Mouse (Mus musculus): Measurements from ENCODE around the gene Rimbp3. TPM values are rescaled to one million over a fixed set of nuclear protein-coding genes. Genes with fewer than 3 reads are reported as not detected.

The Rimbp3 gene
- total and polyA plus RNA-seq, 2 experiments from 2014 or later: 0.11 to 0.61 TPM

GRCm38 (mm10) chr16:17193823-17194222, 14.6 kb upstream of the Rimbp3 start:
- Histone ChIP-seq H3K9ac (replicated peaks; ENCODE audit: low read depth, low read length) (no peak overlapping the region), H3K4me3 (ENCODE audit: low read depth, low read length) (no peak overlapping the region), H3K4me1 (ENCODE audit: control insufficient read depth, insufficient read depth) (no peaks in the 10 kb centered on the region), H3K4me2 (ENCODE audit: low read depth, low read length) (no peak overlapping the region), H3K27me3 (ENCODE audit: control insufficient read depth, insufficient read depth, low read length) (no peaks in the 10 kb centered on the region), H3K36me3 (replicated peaks; ENCODE audit: control insufficient read depth, insufficient read depth, low read length) (no peaks in the 10 kb centered on the region; the same call in 1 of the 2 replicates), H3K9me3 (replicated peaks; ENCODE audit: control insufficient read depth, low read length) (no peaks in the 10 kb centered on the region), H3K27ac (ENCODE audit: low read depth) (no peak overlapping the region)
- ATAC-seq (ENCODE audit: insufficient read depth, low read depth) (no peak), DNase-seq (ENCODE audit: low spot score) (no peak)
- TF ChIP-seq EP300 (IDR thresholded peaks at IDR 0.05; ENCODE audit: low read depth) (no peak), CTCF (IDR thresholded peaks at IDR 0.05; ENCODE audit: low read depth) (no peak)
- 95% methylated on average over 4 of the region's 4 CpGs for WGBS

GRCm38 (mm10) chr16:17200121-17200952, 8.1 kb upstream of the Rimbp3 start:
- H3K4me3 ChIP-seq (ENCODE audit: low read depth, low read length): peak overlapping the region; percentile 88
- H3K4me1 ChIP-seq (ENCODE audit: control insufficient read depth, insufficient read depth): peaks cover 13% of the 10 kb centered on the region
- no peak for TF ChIP-seq EP300 (IDR thresholded peaks at IDR 0.05; ENCODE audit: low read depth)
- TF ChIP-seq CTCF (IDR thresholded peaks at IDR 0.05; ENCODE audit: low read depth): no peak
- no peaks in the 10 kb centered on the region for H3K9me3 ChIP-seq (replicated peaks; ENCODE audit: control insufficient read depth, low read length)
- peak overlapping the region; percentile 79 for H3K27ac ChIP-seq (ENCODE audit: low read depth)
- DNase-seq (ENCODE audit: low spot score): no peak
- 3% methylated on average over 24 of the region's 24 CpGs for WGBS
- H3K27me3 ChIP-seq (ENCODE audit: control insufficient read depth, insufficient read depth, low read length): no peaks in the 10 kb centered on the region
- peak; percentile 9; the same call in 1 of the 2 replicates for ATAC-seq (ENCODE audit: insufficient read depth, low read depth)
- peak overlapping the region; percentile 73 for H3K4me2 ChIP-seq (ENCODE audit: low read depth, low read length)
- 0 out of 2 replicates have a peak, but pooled peaks cover 6% of the 10 kb centered on the region for H3K36me3 ChIP-seq (replicated peaks; ENCODE audit: control insufficient read depth, insufficient read depth, low read length)
- peak overlapping the region; percentile 95 for H3K9ac ChIP-seq (replicated peaks; ENCODE audit: low read depth, low read length)

DNA sequence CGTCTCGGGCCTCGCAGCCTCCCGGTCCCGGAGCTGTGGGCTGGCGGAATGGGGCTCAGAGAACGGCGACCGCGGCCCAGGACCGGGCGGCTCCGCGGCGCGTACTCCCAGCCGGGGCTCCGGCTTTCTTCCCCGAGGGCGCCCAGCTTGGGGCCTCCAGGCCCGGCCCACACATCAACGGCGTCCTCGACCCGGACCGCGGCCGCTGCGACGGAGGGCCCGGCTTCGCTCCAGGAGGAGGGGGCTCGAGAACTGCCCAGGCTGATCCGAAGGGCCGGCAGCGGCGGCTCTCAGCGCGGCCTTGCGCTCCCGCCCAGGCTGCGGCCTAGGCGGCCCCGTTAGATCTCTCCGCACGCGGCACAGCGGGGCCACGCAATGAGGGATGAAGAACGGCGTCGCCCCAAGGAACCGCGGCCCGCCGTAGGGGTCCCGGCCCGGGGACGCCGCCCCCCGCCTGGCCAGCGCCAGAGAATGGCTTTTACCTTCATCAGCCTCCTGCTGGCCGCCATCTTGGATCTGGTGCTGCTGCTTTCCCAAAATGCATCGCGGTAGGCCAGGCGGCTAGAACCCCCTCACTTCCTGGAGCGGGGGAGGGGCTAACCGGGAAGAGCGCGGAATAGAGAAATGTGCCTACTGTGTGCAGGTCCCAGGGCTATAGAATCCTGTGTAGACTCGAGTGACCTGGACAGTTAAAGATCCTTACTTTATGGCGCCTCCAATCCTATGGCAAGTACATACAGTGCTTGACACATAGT, 7.3 kb upstream of the Rimbp3 start:
- Histone ChIP-seq H3K4me1 (ENCODE audit: control insufficient read depth, insufficient read depth) (peaks cover 13% of the 10 kb centered on the region), H3K9ac (replicated peaks; ENCODE audit: low read depth, low read length) (peak overlapping the region; percentile 95), H3K4me3 (ENCODE audit: low read depth, low read length) (peak overlapping the region; percentile 88), H3K27me3 (ENCODE audit: control insufficient read depth, insufficient read depth, low read length) (no peaks in the 10 kb centered on the region), H3K4me2 (ENCODE audit: low read depth, low read length) (peak overlapping the region; percentile 73), H3K27ac (ENCODE audit: low read depth) (peak overlapping the region; percentile 79), H3K9me3 (replicated peaks; ENCODE audit: control insufficient read depth, low read length) (no peaks in the 10 kb centered on the region), H3K36me3 (replicated peaks; ENCODE audit: control insufficient read depth, insufficient read depth, low read length) (0 out of 2 replicates have a peak, but pooled peaks cover 6% of the 10 kb centered on the region)
- TF ChIP-seq EP300 (IDR thresholded peaks at IDR 0.05; ENCODE audit: low read depth) (no peak), CTCF (IDR thresholded peaks at IDR 0.05; ENCODE audit: low read depth) (no peak)
- ATAC-seq (ENCODE audit: insufficient read depth, low read depth) (peak; percentile 90), DNase-seq (ENCODE audit: low spot score) (peak; percentile 86)
- under 1% methylated on average over 69 of the region's 72 CpGs for WGBS

GRCm38 (mm10) chr16:17201977-17202376, 6.4 kb upstream of the Rimbp3 start:
- ATAC-seq (ENCODE audit: insufficient read depth, low read depth) (peak; percentile 52; the same call in 1 of the 2 replicates), DNase-seq (ENCODE audit: low spot score) (peak; percentile 48)
- no peak overlapping the region for H3K27ac ChIP-seq (ENCODE audit: low read depth)
- WGBS: 36% methylated on average over 2 of the region's 2 CpGs
- no peaks in the 10 kb centered on the region for H3K9me3 ChIP-seq (replicated peaks; ENCODE audit: control insufficient read depth, low read length)
- H3K36me3 ChIP-seq (replicated peaks; ENCODE audit: control insufficient read depth, insufficient read depth, low read length): 0 out of 2 replicates have a peak, but pooled peaks cover 6% of the 10 kb centered on the region
- no peak overlapping the region for H3K4me2 ChIP-seq (ENCODE audit: low read depth, low read length)
- H3K4me1 ChIP-seq (ENCODE audit: control insufficient read depth, insufficient read depth): peaks cover 13% of the 10 kb centered on the region
- H3K9ac ChIP-seq (replicated peaks; ENCODE audit: low read depth, low read length): no peak overlapping the region
- TF ChIP-seq EP300 (IDR thresholded peaks at IDR 0.05; ENCODE audit: low read depth) (no peak), CTCF (IDR thresholded peaks at IDR 0.05; ENCODE audit: low read depth) (peak; percentile 55)
- H3K4me3 ChIP-seq (ENCODE audit: low read depth, low read length): no peak overlapping the region
- H3K27me3 ChIP-seq (ENCODE audit: control insufficient read depth, insufficient read depth, low read length): no peaks in the 10 kb centered on the region

DNA sequence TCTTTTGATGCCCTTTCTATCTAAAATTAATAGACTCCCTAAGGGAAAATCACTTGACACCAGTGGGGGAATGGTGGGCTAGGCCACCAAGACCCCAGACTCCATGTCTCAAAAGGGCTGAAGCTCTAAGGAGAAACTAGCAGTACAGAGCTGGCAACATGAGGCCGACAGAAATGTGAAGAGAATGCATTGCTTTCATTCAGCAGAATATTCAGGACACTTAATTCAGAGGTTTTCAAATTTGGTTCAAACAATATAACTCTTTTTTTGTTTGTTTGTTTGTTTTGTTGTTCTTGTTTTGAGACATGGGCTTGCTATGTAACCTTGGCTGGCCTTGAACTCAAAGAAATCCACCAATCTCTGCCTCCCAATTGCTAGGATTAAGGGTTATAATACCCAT, 5.9 kb upstream of the Rimbp3 start, which contains the start of gene Ube2l3:
TSS of gene Ube2l3 (minus strand) at position 101 of the 400 bp plus-strand sequence.
- Histone ChIP-seq H3K27ac (ENCODE audit: low read depth) (peak within 1 kb of the TSS; percentile 79; the same call in 1 of the 2 replicates), H3K9ac (replicated peaks; ENCODE audit: low read depth, low read length) (no peak within 1 kb of the TSS), H3K4me3 (ENCODE audit: low read depth, low read length) (peak within 1 kb of the TSS; percentile 88), H3K4me2 (ENCODE audit: low read depth, low read length) (0 out of 2 replicates have a peak within 1 kb of the TSS, but pooled peaks have one; percentile 73), H3K36me3 (replicated peaks; ENCODE audit: control insufficient read depth, insufficient read depth, low read length) (0 out of 2 replicates have a peak, but pooled peaks cover 6% of the 10 kb centered on the region), H3K4me1 (ENCODE audit: control insufficient read depth, insufficient read depth) (peaks cover 13% of the 10 kb centered on the region), H3K27me3 (ENCODE audit: control insufficient read depth, insufficient read depth, low read length) (no peaks in the 10 kb centered on the region), H3K9me3 (replicated peaks; ENCODE audit: control insufficient read depth, low read length) (no peaks in the 10 kb centered on the region)
- ATAC-seq (ENCODE audit: insufficient read depth, low read depth) (no peak), DNase-seq (ENCODE audit: low spot score) (no peak)
- WGBS: 78% methylated on average over 1 of the region's 1 CpGs
- no peak for TF ChIP-seq CTCF (IDR thresholded peaks at IDR 0.05; ENCODE audit: low read depth)
